Mouse (Mus musculus): ENCODE measurements around the gene Rnf220.

The Rnf220 gene

GRCm38 (mm10) chr4:117299921-117300320, 196.9 kb downstream of the Rnf220 start:
- 89% methylated on average over 10 of the region's 10 CpGs for WGBS

GRCm38 (mm10) chr4:117297819-117298218, 199.0 kb downstream of the Rnf220 start:
- 90% methylated on average over 9 of the region's 9 CpGs for WGBS

- 85% methylated on average over 19 of the region's 19 CpGs for WGBS
These were observed 199.8 kb downstream of the Rnf220 start for GRCm38 (mm10) chr4:117296849-117297593.

GRCm38 (mm10) chr4:117291696-117292095, 205.2 kb downstream of the Rnf220 start:
- 49% methylated on average over 2 of the region's 2 CpGs for WGBS

- whole genome bisulfite sequencing = under 1% methylated on average over 76 of the region's 80 CpGs
These were observed 207.7 kb downstream of the Rnf220 start for GRCm38 (mm10) chr4:117288927-117289801.

- WGBS = 19% methylated on average over 25 of the region's 25 CpGs
These were observed 208.4 kb downstream of the Rnf220 start for GRCm38 (mm10) chr4:117288277-117288926.

GRCm38 (mm10) chr4:117284363-117284762, 212.5 kb downstream of the Rnf220 start:
- WGBS = 70% methylated on average over 4 of the region's 4 CpGs

GRCm38 (mm10) chr4:117283271-117284191, 213.3 kb downstream of the Rnf220 start:
- WGBS = 65% methylated on average over 22 of the region's 22 CpGs

- WGBS = 81% methylated on average over 19 of the region's 19 CpGs
These were observed 215.6 kb downstream of the Rnf220 start for GRCm38 (mm10) chr4:117281090-117281845.

- WGBS = 71% methylated on average over 8 of the region's 8 CpGs
These were observed 216.4 kb downstream of the Rnf220 start for GRCm38 (mm10) chr4:117280397-117280930.

- WGBS = 90% methylated on average over 2 of the region's 2 CpGs
These were observed 217.6 kb downstream of the Rnf220 start for GRCm38 (mm10) chr4:117279253-117279642.

GRCm38 (mm10) chr4:117278381-117279252, 218.2 kb downstream of the Rnf220 start:
- 66% methylated on average over 10 of the region's 10 CpGs for WGBS

- 91% methylated on average over 7 of the region's 7 CpGs for WGBS
These were observed 219.2 kb downstream of the Rnf220 start for GRCm38 (mm10) chr4:117277687-117278086.

GRCm38 (mm10) chr4:117277021-117277420, 219.8 kb downstream of the Rnf220 start:
- WGBS = 86% methylated on average over 13 of the region's 13 CpGs

- WGBS = 97% methylated on average over 17 of the region's 17 CpGs
These were observed 220.6 kb downstream of the Rnf220 start for GRCm38 (mm10) chr4:117276281-117276711.

- 85% methylated on average over 4 of the region's 4 CpGs for WGBS
These were observed 222.1 kb downstream of the Rnf220 start for GRCm38 (mm10) chr4:117274720-117275119.

- WGBS = 50% methylated on average over 12 of the region's 12 CpGs
These were observed 224.4 kb downstream of the Rnf220 start for GRCm38 (mm10) chr4:117272459-117272858.

GRCm38 (mm10) chr4:117270278-117270677, 226.6 kb downstream of the Rnf220 start:
- WGBS = 11% methylated on average over 6 of the region's 6 CpGs

GRCm38 (mm10) chr4:117267831-117268437, 228.9 kb downstream of the Rnf220 start:
- 87% methylated on average over 25 of the region's 25 CpGs for WGBS
